Mouse (Mus musculus): Measurements from ENCODE around the gene Slc7a6. TPM values are rescaled to one million over a fixed set of nuclear protein-coding genes. Genes with fewer than 3 reads are reported as not detected.
"Not testable (repeated sequence)": the region's sequence is repeated elsewhere in the genome, so short reads cannot be mapped to it uniquely, and the experiment has no call there.

Slc7a6 gene
- total RNA-seq, 2 experiments from 2014 or later: 23.2 to 26.2 TPM

DNA sequence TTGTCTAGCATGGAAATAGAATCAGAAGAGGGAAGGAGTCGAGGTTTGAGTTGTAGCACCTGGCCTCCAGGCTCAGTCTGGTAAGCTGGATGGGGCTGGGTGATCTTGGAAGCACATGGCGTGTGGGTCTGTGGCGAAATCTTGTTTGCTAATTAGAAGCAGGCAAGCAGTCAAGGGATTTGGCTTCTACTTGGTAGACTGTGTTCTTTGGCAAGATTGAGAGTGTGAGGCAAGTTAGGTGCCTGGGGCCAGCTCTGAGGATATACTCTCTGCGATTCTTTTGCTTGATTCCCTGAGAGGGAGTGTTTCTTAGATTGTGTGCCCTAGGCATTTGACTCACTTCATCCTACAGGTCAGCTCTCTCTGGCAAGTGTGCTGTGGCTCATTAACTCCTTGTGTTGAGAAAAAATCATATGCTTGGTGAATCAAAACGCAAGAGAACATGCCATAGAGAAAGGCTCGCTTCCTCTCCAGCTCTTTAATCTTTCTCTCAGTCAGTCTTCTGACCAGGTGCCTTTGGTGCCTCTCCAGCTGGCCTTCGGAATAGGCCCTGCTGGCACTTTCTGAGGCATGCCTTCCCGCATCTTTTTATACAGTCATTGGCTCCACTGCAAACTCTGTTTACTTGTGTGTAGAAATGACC, 17.1 kb downstream of the Slc7a6 start:
- DNase-seq (ENCODE audit: low spot score in 2 of 2): peak; percentile 20 to 25

DNA sequence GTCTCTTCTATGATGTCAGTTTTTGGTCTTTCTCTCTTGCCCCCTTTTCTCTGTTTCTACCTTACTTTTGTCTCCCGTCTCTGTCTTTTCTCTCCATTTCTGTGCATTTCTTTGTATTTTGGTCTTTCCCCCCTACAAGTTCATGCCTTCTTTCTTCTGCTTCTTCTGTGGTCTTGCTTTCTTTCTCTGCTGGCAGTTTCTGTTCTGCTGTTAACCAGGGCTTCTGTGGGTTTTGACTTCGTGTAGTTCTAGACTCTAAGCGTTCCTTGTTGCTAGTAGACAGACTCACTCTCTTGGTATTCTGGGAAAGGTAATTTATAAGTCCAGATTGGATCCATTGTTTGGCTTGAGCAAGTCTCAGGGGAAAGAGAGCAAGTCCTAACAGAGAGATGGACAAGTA, 17.7 kb downstream of the Slc7a6 start:
- no peak for DNase-seq (ENCODE audit: low spot score in 2 of 2)

DNA sequence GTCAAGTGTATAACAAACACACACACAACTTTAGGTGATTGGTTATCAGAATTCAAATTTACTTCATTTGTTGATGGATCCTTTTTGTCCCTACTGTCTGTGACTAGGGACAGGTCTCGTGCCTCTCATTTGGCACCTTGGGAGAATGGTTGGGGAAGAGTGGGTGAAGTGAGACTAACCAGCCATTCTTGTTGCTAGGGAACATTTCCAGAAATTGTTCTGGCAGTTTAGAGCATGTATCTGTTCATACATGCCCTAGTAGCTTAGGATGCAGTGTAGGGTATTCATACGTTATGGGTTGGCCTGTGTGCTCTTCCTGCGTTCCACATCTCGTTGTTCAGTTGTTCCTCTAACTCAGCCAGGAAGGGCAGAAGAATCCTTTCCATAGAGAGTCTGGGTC, 20.5 kb downstream of the Slc7a6 start:
- no peak for DNase-seq (ENCODE audit: low spot score in 2 of 2)

DNA sequence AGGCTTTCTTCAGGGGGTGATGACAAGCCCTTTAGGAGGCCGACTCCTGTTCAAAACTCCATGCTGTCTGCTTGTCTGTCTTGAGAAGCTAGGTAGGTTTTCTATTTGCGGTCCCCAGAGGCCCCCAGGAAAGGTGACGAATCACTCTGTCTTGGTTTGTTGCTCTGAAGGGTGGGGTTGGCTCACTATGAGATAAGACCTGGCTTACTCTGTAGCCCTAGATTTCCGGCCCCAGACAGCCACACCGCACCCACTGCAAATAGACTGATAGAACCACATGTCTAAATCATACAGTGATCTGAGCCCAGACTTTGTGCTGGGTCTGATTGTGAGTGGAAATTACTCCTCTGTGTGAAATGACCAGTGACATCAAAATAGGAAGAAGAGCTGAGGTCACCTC, 23.0 kb downstream of the Slc7a6 start:
- no peak for DNase-seq (ENCODE audit: low spot score in 2 of 2)

DNA sequence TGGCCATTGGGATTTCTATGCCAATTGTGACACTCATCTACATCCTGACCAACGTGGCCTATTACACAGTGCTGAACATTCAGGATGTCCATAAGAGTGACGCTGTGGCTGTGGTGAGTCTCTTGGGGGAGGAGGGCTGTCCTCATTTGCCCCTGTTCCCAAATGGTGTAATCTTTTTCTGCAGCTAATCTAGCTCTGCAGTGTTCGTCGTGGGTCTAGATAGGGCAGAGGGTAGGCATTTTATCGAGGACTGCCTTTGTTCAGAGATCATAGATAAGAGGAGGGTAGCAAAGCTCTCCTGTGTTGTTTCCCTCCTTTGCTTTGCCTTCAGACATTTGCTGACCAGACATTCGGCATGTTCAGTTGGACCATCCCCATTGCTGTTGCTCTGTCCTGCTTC, 24.5 kb downstream of the Slc7a6 start:
- DNase-seq (ENCODE audit: low spot score in 2 of 2): no peak

DNA sequence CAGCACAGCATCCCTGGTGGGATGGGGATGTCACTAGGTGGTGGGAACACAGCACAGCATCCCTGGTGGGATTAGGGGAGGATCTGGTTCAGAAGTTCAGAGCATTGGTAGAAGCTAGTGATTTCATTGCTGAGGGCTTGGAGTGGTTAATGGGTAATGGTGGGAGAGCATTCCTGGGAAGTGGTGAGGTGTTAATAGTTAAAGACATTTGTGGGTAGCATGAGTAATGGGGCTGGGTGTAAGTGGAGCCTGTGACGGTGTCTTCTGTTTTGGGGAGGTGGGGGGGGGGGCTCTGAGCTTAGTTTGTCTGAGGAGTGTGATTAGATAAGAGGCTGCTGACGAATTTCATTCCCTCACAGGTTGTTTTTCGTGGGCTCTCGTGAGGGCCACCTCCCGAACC, 25.4 kb downstream of the Slc7a6 start:
- no peak for DNase-seq (ENCODE audit: low spot score in 2 of 2)

DNA sequence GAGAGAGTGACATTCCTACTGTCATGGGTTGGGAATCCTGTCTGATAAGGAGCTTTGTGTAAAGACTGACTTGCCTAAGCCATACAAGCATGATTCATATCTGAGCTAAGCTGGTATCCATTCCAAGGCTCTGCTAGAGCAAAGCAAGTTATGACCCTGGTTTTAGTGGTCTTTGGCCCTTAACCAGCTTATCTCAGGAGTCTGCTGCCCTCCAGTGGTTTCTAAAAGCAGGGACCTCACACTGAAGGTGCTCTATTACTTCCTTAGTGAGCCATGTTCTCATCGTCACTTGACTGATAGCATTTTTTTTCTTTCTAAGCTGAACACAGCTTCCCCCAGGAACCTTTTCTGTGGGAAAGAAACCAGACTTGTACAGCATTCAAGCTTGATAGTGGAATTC, 30.1 kb downstream of the Slc7a6 start:
- DNase-seq (ENCODE audit: low spot score in 2 of 2): peak; percentile 21 to 31

DNA sequence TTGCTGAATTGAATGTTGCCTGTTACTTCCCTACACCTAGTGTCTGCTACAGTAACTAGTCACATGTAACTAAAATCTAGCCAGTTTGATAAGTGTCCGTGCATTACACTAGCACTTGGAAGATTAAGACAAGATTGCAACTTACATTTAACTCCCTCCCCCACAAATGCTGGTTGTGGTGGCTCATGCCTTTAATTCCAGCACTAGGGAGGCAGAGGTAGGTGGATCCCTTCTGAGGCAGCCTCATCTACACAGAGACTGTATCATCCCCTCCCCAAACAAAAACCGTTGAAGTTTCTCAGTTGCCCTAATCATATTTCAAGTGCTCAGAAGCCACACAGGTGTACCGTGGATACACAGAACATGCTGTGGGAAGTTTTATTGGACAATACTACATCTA, 30.9 kb downstream of the Slc7a6 start:
- not testable (repeated sequence) for DNase-seq (ENCODE audit: low spot score in 2 of 2)

DNA sequence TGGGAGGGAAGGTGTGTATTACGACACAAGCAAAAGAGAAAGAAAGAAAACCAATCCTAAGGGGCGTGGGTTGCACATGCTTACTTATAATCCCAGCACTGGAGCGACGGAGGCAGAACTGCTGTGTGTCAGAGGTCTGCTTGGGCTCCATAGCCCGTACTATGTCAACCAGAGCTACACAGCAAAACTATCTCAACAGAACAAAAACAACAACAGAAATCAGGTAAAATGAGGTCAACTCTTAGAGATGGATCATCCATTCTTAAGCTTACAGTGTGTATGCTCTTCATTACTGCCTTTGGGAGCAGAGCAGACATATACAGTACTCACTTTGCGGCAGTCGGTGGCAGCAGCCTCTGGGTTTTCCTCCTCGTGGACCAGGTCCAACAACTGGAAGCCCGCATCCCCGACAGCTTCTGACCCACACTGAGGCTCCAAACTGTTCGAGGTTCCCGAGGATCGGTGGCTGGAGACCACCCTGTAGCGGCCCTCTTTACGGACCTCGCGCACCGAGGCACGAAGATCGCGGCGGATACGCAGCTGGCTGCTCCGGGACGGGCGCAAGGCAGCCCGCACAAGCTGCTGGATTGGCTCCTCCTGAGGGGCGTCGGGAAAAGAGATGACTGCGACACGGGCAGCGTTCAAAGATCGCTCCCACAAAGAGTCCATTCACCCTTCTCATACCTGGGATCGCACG, 41.5 kb downstream of the Slc7a6 start:
- DNase-seq (ENCODE audit: low spot score in 2 of 2): no peak

DNA sequence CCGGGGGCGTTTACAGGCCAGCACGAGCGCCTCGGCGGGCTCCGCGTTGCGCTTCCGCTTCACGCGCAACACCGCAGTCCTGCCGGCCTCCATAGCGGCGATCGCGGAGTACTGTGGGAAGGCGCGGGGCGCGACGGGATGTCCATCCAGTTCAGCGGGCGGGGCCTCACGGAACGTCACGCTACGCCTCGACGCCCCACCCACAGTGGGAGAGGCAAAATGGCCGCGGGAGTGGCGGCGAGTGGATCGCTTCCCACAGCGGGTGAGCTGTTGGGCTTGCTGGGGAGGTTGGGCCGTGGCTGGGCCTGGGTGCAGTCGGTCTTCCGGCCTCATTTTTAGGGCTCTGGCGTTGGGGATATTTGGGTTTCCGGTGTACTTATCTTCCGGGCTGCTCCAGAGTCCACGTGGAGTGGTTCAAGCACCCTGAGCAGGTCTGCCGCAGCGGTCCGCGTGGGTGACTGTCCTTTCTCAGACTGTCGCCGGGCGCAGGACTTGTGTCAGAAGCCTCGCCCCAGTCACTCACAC, 42.2 kb downstream of the Slc7a6 start, which contains the start of the genes Slc7a6os and Prmt7:
Gene Slc7a6os, minus strand, starts transcription at position 115 of the 525 bp plus-strand sequence.
Gene Prmt7, plus strand, starts transcription at position 116 of the 525 bp plus-strand sequence.
- peak; percentile 93 to 96 for DNase-seq (ENCODE audit: low spot score in 2 of 2)

DNA sequence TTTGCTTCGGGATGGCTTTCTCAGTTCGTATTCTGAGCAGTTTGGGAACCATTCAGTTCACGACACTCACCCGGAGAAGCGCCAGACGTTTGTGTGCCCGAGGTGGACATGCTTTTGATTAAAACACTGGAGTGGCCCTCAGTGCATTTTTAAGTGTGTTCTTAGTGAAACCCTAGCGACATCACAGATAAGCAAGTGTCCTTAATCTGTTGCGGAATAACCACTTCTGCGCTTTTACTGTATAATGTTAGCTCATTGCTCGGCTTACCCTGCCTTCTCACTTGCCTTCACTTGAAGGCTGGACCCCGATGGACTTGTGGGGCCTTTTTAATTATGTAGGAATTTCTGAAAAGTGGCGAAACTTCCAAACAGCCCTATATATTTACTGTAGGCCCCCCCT, 42.8 kb downstream of the Slc7a6 start:
- DNase-seq (ENCODE audit: low spot score in 2 of 2): no peak

DNA sequence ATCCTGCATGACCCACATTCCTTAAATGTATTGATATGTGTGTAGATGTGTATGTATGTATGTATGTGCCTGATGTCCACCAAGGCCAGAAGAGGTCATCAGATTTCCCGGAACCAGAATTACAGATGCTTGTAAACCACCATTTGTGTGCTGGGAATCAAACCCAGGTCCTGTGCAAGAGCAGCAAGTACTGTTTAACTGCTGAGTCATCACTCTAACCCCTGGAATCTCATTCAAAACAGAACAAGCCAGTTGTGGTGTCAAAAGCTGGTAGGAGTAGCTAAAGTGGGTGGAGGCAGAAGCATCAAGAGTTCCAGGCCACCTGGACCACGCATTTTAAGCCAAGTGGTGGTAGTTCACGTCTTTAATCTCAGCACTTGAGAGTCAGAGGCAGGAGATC, 45.3 kb downstream of the Slc7a6 start:
- no peak for DNase-seq (ENCODE audit: low spot score in 2 of 2)

DNA sequence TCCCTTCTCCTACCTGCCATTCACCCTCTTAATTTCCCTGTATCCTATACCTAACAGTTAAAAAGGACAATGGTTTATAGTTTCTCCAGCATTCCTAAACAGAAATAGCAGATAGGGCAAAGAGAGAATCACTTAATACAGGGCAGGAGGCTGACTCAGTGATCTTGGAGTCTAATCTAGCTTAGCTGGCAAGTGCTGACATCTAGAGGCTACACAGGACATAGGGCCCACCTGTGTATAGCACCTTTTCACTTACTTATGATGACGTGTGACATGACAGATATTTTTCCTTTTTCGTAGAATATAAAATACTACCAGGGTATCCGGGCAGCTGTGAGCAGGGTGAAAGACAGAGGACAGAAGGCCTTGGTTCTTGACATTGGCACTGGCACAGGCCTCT, 51.0 kb downstream of the Slc7a6 start:
- no peak for DNase-seq (ENCODE audit: low spot score in 2 of 2)

DNA sequence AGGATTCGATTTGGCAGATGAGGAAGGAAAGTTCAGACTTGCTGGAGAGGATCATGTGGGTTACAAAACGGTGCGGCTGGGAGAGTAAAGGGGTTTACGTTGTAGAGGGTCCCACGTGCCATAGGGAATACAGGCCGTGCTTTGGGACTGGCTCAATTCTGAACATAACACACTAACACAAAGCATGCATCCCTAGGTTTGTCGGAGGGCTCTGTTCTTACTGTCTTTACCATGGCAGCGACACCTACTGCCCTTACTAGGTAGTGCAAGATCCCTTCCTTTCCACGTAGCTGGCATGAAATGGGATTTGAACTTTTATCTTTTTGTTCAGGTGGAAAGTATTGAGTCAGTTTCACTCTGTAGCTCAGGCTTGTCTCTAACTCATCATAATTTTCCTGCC, 57.9 kb downstream of the Slc7a6 start:
- peak; percentile 62 to 64 for DNase-seq (ENCODE audit: low spot score in 2 of 2)

DNA sequence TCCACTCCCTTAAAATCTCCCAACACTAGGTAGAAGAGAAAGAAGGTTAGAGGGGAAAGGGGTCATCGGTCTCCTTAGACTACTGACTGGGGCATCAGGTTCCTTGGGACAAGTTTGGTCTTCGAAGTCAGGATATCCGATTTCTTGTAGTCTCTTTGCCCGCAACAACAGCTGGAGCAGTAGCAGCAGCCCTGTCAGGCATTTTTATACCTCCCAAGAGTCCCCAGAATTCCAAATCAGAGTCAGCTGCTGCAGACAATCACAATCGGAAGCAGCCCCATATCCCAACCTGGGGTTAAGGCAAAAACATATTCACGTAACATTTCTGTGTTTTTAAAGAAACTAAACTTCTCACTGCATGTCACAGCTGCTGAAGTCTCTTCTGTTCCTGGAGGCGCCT, 62.9 kb downstream of the Slc7a6 start:
- DNase-seq (ENCODE audit: low spot score in 2 of 2): no peak

DNA sequence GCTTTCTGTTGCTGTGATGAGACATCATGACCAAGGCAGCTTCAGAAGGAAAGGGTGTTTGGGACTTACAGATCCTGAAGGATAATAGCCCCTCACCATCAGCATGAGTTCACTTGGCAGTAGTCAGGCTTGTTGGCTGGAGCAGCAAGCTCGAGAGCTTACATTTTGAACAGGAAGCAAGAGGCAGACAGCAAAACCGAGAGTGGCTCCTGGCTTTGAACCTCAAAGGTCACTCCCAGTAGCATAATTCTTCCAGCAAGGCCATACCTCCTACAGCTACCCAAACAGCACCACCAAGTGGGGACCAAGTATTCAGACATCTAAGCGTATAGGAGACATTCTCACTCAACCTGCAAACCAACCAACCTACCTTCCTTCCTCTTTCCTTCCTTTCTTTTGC, 64.1 kb downstream of the Slc7a6 start:
- DNase-seq (ENCODE audit: low spot score in 2 of 2): no peak

DNA sequence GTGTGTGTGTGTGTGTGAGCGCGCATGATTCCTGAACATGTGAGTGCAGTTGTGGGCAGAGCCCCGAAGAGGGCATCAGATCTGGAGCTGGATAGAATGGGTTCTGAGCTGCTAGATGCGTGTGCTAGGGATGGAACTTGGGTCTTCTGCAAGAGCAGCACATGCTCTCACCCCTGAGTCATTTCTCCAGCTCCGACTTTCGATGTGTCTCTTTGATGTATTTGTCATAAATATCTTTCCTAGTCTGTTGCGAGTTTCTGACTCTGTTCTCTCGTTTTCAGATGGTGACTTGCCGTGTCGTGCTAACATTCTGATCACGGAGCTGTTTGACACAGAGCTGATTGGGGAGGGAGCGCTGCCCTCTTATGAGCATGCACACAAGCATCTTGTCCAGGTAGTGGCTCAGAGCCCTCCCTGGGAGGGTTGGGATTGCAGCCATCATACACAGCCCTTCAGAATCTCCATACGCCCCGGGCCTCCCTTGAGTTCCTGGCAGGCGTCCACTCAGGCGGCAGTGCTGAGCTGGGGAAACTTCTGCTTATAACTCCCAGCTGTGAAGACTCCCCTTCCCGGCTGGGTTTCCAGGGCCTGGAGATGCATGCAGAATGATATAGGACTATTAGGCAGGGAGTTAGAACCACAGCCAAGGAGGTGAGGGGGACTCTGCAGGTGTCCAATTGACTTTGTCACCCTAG, 66.1 kb downstream of the Slc7a6 start:
- DNase-seq (ENCODE audit: low spot score in 2 of 2): no peak

DNA sequence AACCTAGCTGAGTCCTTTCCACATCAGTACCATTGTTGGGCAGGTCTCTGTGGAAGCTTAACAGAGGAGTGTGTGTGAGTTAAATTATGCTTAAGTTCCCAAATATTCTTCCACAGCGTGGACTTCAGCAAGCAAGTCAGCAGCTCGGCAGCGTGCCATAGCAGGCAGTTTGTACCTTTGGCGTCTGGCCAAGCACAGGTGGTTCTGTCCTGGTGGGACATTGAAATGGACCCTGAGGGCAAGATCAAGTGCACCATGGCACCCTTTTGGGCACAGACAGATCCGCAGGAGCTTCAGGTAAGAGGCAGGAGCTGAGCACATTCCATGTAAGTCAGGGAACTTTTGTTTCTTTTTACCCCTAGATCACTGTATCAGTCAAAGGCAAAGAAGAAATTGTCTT, 68.4 kb downstream of the Slc7a6 start:
- DNase-seq (ENCODE audit: low spot score in 2 of 2): no peak
